Mouse (Mus musculus) CH12.LX (cell line): Measurements from ENCODE around the gene Gm17324. TPM values are rescaled to one million over a fixed set of nuclear protein-coding genes. Genes with fewer than 3 reads are reported as not detected.

ENCODE experiments used
- DNase-seq: peaks from one replicate; pipeline ENCODE4 v3.0.0-alpha.2; 2013; ENCODE audit errors: extremely low read depth
- H3K27ac ChIP-seq: 2 replicates; pipeline ENCODE4 v1.5.1; 2012; ENCODE audit warnings: low read depth, mild to moderate bottlenecking, control low read depth, moderate library complexity; ENCODE audit not compliant: insufficient read depth
- H3K27me3 ChIP-seq: replicated peaks from 2 replicates; pipeline ENCODE3; 2012; ENCODE audit warnings: inconsistent platforms
- H3K36me3 ChIP-seq, 2 experiments: replicated peaks in 1 of 2; 2 replicates each; pipeline versions ENCODE3 to v1.6.1; 2012; ENCODE audit warnings: inconsistent platforms in 1 of 2, low read length in 1 of 2, mild to moderate bottlenecking in 1 of 2, mixed read lengths in 1 of 2, moderate library complexity in 1 of 2; ENCODE audit not compliant: control insufficient read depth in 1 of 2, insufficient read depth in 1 of 2
- H3K4me1 ChIP-seq, 2 experiments: 2 replicates each; pipeline ENCODE4 v1.6.1; 2012; ENCODE audit warnings: inconsistent platforms in 1 of 2, moderate library complexity in 1 of 2; ENCODE audit not compliant: insufficient read depth in 2 of 2, control insufficient read depth in 1 of 2
- H3K4me2 ChIP-seq: 2 replicates; pipeline ENCODE4 v1.6.1; 2012; ENCODE audit warnings: low read depth, mild to moderate bottlenecking, control low read depth; ENCODE audit not compliant: poor library complexity, insufficient read depth, severe bottlenecking
- H3K4me3 ChIP-seq, 3 experiments: fragments of 150-350 bp in 1 of 3; sonication (generic) in 1 of 3; replicated peaks in 1 of 3; 2 replicates each; pipeline versions ENCODE3 to v1.5.1; 2011 to 2012; ENCODE audit warnings: low read depth in 2 of 3, low read length in 2 of 3, mild to moderate bottlenecking in 2 of 3, moderate library complexity in 2 of 3, control low read depth in 1 of 3, improper control_type of control experiment in 1 of 3, inconsistent platforms in 1 of 3, mixed read lengths in 1 of 3; ENCODE audit not compliant: poor library complexity in 1 of 3
- H3K79me2 ChIP-seq: replicated peaks from 2 replicates; pipeline ENCODE4 v1.6.1; 2012; ENCODE audit warnings: mild to moderate bottlenecking, moderate library complexity; ENCODE audit not compliant: control insufficient read depth, poor library complexity, insufficient read depth, severe bottlenecking; ENCODE audit errors: extremely low read depth
- H3K9ac ChIP-seq: 2 replicates; pipeline ENCODE4 v1.6.1; 2012; ENCODE audit warnings: low read depth, mild to moderate bottlenecking, control low read depth, moderate library complexity; ENCODE audit not compliant: insufficient read depth
- H3K9me3 ChIP-seq: replicated peaks from 2 replicates; pipeline ENCODE3; 2012; ENCODE audit warnings: low read length, inconsistent platforms, mixed read lengths
- BHLHE40 ChIP-seq: IDR thresholded peaks from 2 replicates; pipeline ENCODE4 v1.6.1; 2011; ENCODE audit warnings: mild to moderate bottlenecking, low read depth, low read length, improper control_type of control experiment
- CHD1 ChIP-seq: IDR thresholded peaks from 2 replicates; pipeline ENCODE4 v1.6.1; 2012; ENCODE audit warnings: low read depth, low read length, improper control_type of control experiment, inconsistent platforms
- E2F4 ChIP-seq: IDR thresholded peaks from 2 replicates; pipeline ENCODE4 v1.6.1; 2011; ENCODE audit warnings: low read depth, low read length, improper control_type of control experiment; ENCODE audit not compliant: insufficient replicate concordance
- ELF1 ChIP-seq: IDR thresholded peaks from 2 replicates; pipeline ENCODE4 v1.6.1; 2014; ENCODE audit warnings: low read depth, mild to moderate bottlenecking, inconsistent platforms, low read length, improper control_type of control experiment
- EP300 ChIP-seq: IDR thresholded peaks from 2 replicates; pipeline ENCODE4 v1.6.1; 2011; ENCODE audit warnings: low read length, improper control_type of control experiment
- HCFC1 ChIP-seq: IDR thresholded peaks from 2 replicates; pipeline ENCODE4 v1.6.1; 2012; ENCODE audit warnings: low read depth, mild to moderate bottlenecking, inconsistent platforms, low read length, improper control_type of control experiment
- JUN ChIP-seq: IDR thresholded peaks from 2 replicates; pipeline ENCODE4 v1.6.1; 2011; ENCODE audit warnings: low read depth, mild to moderate bottlenecking, low read length, improper control_type of control experiment, moderate library complexity; ENCODE audit not compliant: insufficient read depth
- KAT2A ChIP-seq: IDR thresholded peaks from 2 replicates; pipeline ENCODE4 v1.6.1; 2012; ENCODE audit warnings: low read length, improper control_type of control experiment, inconsistent platforms; ENCODE audit not compliant: insufficient replicate concordance
- MAFK ChIP-seq: IDR thresholded peaks from 2 replicates; pipeline ENCODE4 v1.6.1; 2011; ENCODE audit warnings: low read length, improper control_type of control experiment; ENCODE audit not compliant: insufficient replicate concordance
- NELFE ChIP-seq: IDR thresholded peaks from 2 replicates; pipeline ENCODE4 v1.6.1; 2011; ENCODE audit warnings: low read depth, low read length, improper control_type of control experiment
- POLR2AphosphoS2 ChIP-seq: IDR thresholded peaks from 2 replicates; pipeline ENCODE4 v1.6.1; 2011; ENCODE audit warnings: low read depth, low read length, improper control_type of control experiment
- RAD21 ChIP-seq: IDR thresholded peaks from 2 replicates; pipeline ENCODE4 v1.6.1; 2011; ENCODE audit warnings: low read depth, mild to moderate bottlenecking, low read length, improper control_type of control experiment, moderate library complexity
- SIN3A ChIP-seq: IDR thresholded peaks from 2 replicates; pipeline ENCODE4 v1.6.1; 2012; ENCODE audit warnings: low read length, improper control_type of control experiment, inconsistent platforms
- SMC3 ChIP-seq: IDR thresholded peaks from 2 replicates; pipeline ENCODE4 v1.6.1; 2011; ENCODE audit warnings: low read depth, low read length, improper control_type of control experiment
- TBP ChIP-seq: conservative IDR thresholded peaks from 2 replicates; pipeline ENCODE4 v1.6.1; 2011; ENCODE audit warnings: low read depth, low read length, improper control_type of control experiment
- TCF12 ChIP-seq: IDR thresholded peaks from 2 replicates; pipeline ENCODE4 v1.6.1; 2014; ENCODE audit warnings: low read depth, mild to moderate bottlenecking, inconsistent platforms, low read length, improper control_type of control experiment
- USF2 ChIP-seq: conservative IDR thresholded peaks from 2 replicates; pipeline ENCODE4 v1.6.1; 2011; ENCODE audit warnings: low read depth, low read length, improper control_type of control experiment
- ZMIZ1 ChIP-seq: IDR thresholded peaks from 2 replicates; pipeline ENCODE4 v1.6.1; 2012; ENCODE audit warnings: low read depth, mild to moderate bottlenecking, inconsistent platforms, low read length, improper control_type of control experiment
- ZNF384 ChIP-seq: IDR thresholded peaks from 2 replicates; pipeline ENCODE4 v1.6.1; 2012; ENCODE audit warnings: low read depth, low read length, improper control_type of control experiment, inconsistent platforms
- dilution Hi-C: fragments of 300-500 bp; cut with MboI; formaldehyde crosslinking; loops from 2 replicates; pipeline ENCODE4 v1.14.3; 2020; ENCODE audit warnings: low sequenced_read_pairs; ENCODE audit not compliant: extremely low pct_unique_long_range_greater_than_20kb, extremely low pct_ligation_motif_present
- in situ Hi-C: fragments of 300-500 bp; cut with MboI; formaldehyde crosslinking; loops from 3 replicates; pipeline ENCODE4 v1.14.3; 2019; ENCODE audit warnings: low sequenced_read_pairs, low pct_ligation_motif_present, low pct_unique_long_range_greater_than_20kb, mixed read lengths
- polyA plus RNA-seq: library from polyadenylated mRNA; unstranded; fragments of >175 nt; gene quantifications from 2 replicates; pipeline ENCODE4 v1.2.1, GENCODE M21; 2012; ENCODE audit warnings: low read depth; ENCODE audit not compliant: insufficient read length
- total RNA-seq, 2 experiments: library from RNA; depleted of rRNA; stranded (reverse); fragments of 300-350 nt in 1 of 2; fragments of >200 nt in 1 of 2; gene quantifications; 2 replicates each; pipeline ENCODE4 v1.2.3; 2012 to 2014

The Gm17324 gene
- total and polyA plus RNA-seq, 3 experiments = 0.55 TPM; not detected in 2

- TF ChIP-seq TBP (peak; percentile 96), NELFE (no peak), ZNF384 (peak; percentile 21; the same call in 1 of the 2 replicates), MAFK (peak; percentile 49; the same call in 1 of the 2 replicates)
- in situ Hi-C loops = no loop called here
- no peak overlapping the region for H3K9ac ChIP-seq
- peaks cover 65 to 71% of the 10 kb centered on the region in 2 experiments for H3K36me3 ChIP-seq
- no peaks in the 10 kb centered on the region for H3K9me3 ChIP-seq
- dilution Hi-C loops = no loop called here
- no peak overlapping the region for H3K4me3 ChIP-seq
- H3K79me2 ChIP-seq = peaks cover 25% of the 10 kb centered on the region
- H3K4me2 ChIP-seq = no peak overlapping the region
- no peak overlapping the region for H3K27ac ChIP-seq
- DNase-seq = peak; percentile 63
- H3K27me3 ChIP-seq = no peaks in the 10 kb centered on the region
- peaks cover 0 to 7% of the 10 kb centered on the region in 2 experiments; a peak in 2 of 4 replicates for H3K4me1 ChIP-seq
These were observed 27.3 kb upstream of the Gm17324 start for GRCm38 (mm10) chr9:78475873-78476272.

DNA sequence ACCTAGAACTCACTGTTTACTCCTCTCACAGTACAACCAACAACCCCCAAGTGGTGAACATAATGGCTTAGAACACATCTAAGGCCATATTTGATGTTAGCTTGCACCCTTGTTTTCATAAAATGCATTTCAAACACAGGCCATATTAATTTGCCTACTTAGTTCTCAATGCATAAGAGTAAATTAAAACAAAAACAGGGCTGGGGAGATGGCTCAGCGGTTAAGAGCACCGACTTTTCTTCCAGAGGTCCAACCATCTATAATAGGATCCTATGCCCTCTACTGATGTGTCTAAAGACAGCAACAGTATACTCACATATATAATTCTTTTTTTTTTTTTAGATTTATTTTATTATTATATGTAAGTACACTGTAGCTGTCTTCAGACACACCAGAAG, 26.8 kb upstream of the Gm17324 start:
- in situ Hi-C loops (no loop called here), dilution Hi-C loops (no loop called here)
- H3K9ac ChIP-seq = no peak overlapping the region
- no peak overlapping the region for H3K4me3 ChIP-seq
- peaks cover 67 to 72% of the 10 kb centered on the region in 2 experiments for H3K36me3 ChIP-seq
- no peak for TF ChIP-seq RAD21
- TF ChIP-seq SIN3A = no peak
- TF ChIP-seq TBP = no peak
- TF ChIP-seq POLR2AphosphoS2 = 0 out of 2 replicates have a peak, but pooled peaks have one; percentile 25
- TF ChIP-seq TCF12 = no peak
- no peak for TF ChIP-seq HCFC1
- no peak for TF ChIP-seq ZNF384
- TF ChIP-seq BHLHE40 = no peak
- TF ChIP-seq KAT2A = no peak
- TF ChIP-seq EP300 = no peak
- no peak for TF ChIP-seq ELF1
- TF ChIP-seq JUN = no peak
- no peak for TF ChIP-seq E2F4
- TF ChIP-seq SMC3 = no peak
- 0 out of 2 replicates have a peak, but pooled peaks have one; percentile 4 for TF ChIP-seq ZMIZ1
- no peak for TF ChIP-seq CHD1
- TF ChIP-seq USF2 = no peak
- no peak for TF ChIP-seq NELFE
- H3K27me3 ChIP-seq = no peaks in the 10 kb centered on the region
- peaks cover 20% of the 10 kb centered on the region for H3K79me2 ChIP-seq
- H3K4me2 ChIP-seq = no peak overlapping the region
- no peak for DNase-seq
- H3K9me3 ChIP-seq = no peaks in the 10 kb centered on the region
- peaks cover 0 to 7% of the 10 kb centered on the region in 2 experiments; a peak in 2 of 4 replicates for H3K4me1 ChIP-seq
- peak overlapping the region; percentile 17; the same call in 1 of the 2 replicates for H3K27ac ChIP-seq
